ENCODE assay signal across 8 mouse cellular contexts in the genomic region with DNA sequence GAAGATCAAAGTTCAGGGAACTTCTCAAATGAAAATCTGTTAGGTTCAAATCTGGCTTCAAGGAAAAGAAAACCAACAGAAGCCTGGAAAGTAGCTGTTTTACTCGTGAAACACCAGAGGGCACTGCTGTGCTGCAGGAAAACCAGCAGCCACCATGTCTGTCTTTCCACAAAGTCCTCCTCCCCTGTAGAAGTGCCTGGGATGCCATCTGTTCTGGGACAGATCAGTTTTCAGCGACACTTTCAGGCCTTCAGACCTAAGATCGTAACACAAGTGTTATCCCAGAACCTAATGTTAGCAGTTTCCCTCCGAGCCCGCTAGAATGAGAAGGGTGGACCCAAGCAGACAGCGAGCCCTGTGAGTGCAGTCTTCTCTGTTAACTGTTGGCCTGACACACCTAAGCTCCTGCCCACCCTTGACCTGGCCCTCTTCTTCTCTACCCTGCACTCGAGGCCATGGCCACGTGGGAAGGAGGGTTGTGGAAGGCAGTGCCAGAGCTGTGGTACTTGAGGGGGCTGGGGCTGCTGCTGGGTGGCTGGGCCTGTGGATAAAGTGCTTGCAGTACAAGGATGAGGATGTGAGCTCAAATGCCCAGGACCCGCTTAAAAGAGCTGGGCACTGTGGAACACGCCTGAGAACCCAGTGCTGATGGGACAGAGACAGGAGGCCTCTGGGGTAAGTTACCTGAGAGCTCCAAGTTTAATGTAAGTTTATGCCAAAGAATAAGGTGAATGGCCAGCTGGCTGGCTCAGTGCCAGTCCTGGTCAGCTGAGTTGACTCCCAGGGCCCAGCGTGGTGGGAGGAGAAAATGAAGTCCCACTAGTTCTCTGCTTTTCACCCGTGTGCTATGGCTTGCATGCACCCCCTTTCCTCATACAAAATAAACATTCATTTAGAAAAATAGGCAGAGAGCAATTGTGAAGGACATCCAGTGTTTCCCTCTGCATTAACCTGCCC. TPM values are rescaled to one million over a fixed set of nuclear protein-coding genes. Genes with fewer than 3 reads are reported as not detected.
DNase-seq lines count a peak whose midpoint lies in the region; TF ChIP-seq lines count a peak whose summit lies in the region.
"Not testable (repeated sequence)": the region's sequence is repeated elsewhere in the genome, so short reads cannot be mapped to it uniquely, and the experiment has no call there.

No protein-coding gene starts in this region.

- peaks cover 33% of the 10 kb centered on the region for H3K4me1 ChIP-seq in kidney, adult 2 months (ENCODE audit: control insufficient read depth, insufficient read depth, low read length)

- TF ChIP-seq CTCF in kidney, adult 2 months (conservative IDR thresholded peaks at IDR 0.05; ENCODE audit: insufficient read depth, insufficient read length, low read depth, low read length): peak; percentile 90

- intact Hi-C loops in gastrocnemius, postnatal 14 days (cut with DNase I; ENCODE audit: low total_unique reads): loop anchor here (1.0 to 5.0 kb wide), 3 partner anchors 51 to 252 kb away; no protein-coding TSS in a partner anchor
- intact Hi-C loops in left cerebral cortex, postnatal 4 days (cut with DNase I): loop anchor here (5.0 to 10.0 kb wide), 3 partner anchors 49 to 532 kb away; no protein-coding TSS in a partner anchor

- H3K4me3 ChIP-seq in kidney, adult 2 months (ENCODE audit: insufficient read depth, low read depth, low read length): not testable (repeated sequence)

- DNase-seq in 3T3-L1 (ENCODE audit: low read depth, low spot score): peak; percentile 85
- peak; percentile 26 for DNase-seq in adrenal gland, adult 8-10 months
- DNase-seq in embryo, embryonic 10.5 days (ENCODE audit: low spot score): peak; percentile 85
- peak; percentile 59 for DNase-seq in gastrocnemius, postnatal 14 days
- DNase-seq in kidney, adult 2 months: peak; percentile 81
- peak; percentile 71 for DNase-seq in left cerebral cortex, postnatal 4 days
- peak; percentile 83 for DNase-seq in mesoderm, embryonic 11.5 days (ENCODE audit: low read depth, low spot score)
- peak; percentile 50 for DNase-seq in right cerebral cortex, postnatal 25 days

- H3K36me3 ChIP-seq in kidney, adult 2 months (ENCODE audit: control insufficient read depth, insufficient read depth, low read length): not testable (repeated sequence)

- TF ChIP-seq POLR2A in kidney, adult 2 months (IDR thresholded peaks at IDR 0.05; ENCODE audit: low read depth, low read length): not testable (repeated sequence)

- 24% methylated on average over 12 of the region's 12 CpGs for WGBS in kidney, adult 2 months

- H3K27ac ChIP-seq in kidney, adult 2 months (ENCODE audit: insufficient read depth, low read depth, low read length): peak overlapping the region; percentile 98

- not testable (repeated sequence) for H3K27me3 ChIP-seq in kidney, adult 2 months (replicated peaks; ENCODE audit: control insufficient read depth, insufficient read depth, low read length)

RNA-seq across cellular contexts. Expression of gene Slc22a21, which starts 22.9 kb away (rescaled TPM):
- total RNA-seq in adrenal gland, adult 8-10 months (2022): 10 to 100 TPM in 1 of 4 experiments, 1 to 10 TPM in 3; 4.4 to 12.5 (median 6.6) TPM
- total RNA-seq in gastrocnemius, postnatal 14 days (2021): 1 to 10 TPM; 1.3 to 1.7 TPM
- 2.4 and 3.7 TPM in 2 replicates for polyA plus RNA-seq in kidney, adult 2 months (2012; rRNA removed)
- 1 to 10 TPM; 4.1 to 5.7 TPM for total RNA-seq in left cerebral cortex, postnatal 4 days (2021)

RNA-seq across cellular contexts. Expression of gene Slc22a4, which starts 24.9 kb away (rescaled TPM):
- total RNA-seq in adrenal gland, adult 8-10 months (2022): 1 to 10 TPM; 6.1 to 8.6 (median 7.7) TPM
- total RNA-seq in gastrocnemius, postnatal 14 days (2021): 1 to 10 TPM in 1 of 2 experiments, under 1 TPM in 1; 0.89 to 1.4 TPM
- 46.7 and 56.8 TPM in 2 replicates for polyA plus RNA-seq in kidney, adult 2 months (2012; rRNA removed)
- 1 to 10 TPM; 4.0 to 4.7 TPM for total RNA-seq in left cerebral cortex, postnatal 4 days (2021)

Comparison
In these comparisons a context has a peak if more than half of its experiments do, and no peak if none do; other contexts are left out.
1. DNase-seq: peak in every context shown above with its lines; median percentile 85 in 3T3-L1; 85 in embryo, embryonic 10.5 days; 83 in mesoderm, embryonic 11.5 days; 81 in kidney, adult 2 months; 71 in left cerebral cortex, postnatal 4 days; 59 in gastrocnemius, postnatal 14 days; 50 in right cerebral cortex, postnatal 25 days; 26 in adrenal gland, adult 8-10 months.